Mouse (Mus musculus) heart, adult 2 months (tissue): ENCODE data around the gene Crym.

Source experiments
- EP300 ChIP-seq: fragments of 200-500 bp; IDR thresholded peaks from 2 replicates; pipeline ENCODE4 v1.6.1; 2011; ENCODE audit warnings: low read depth, low read length, control low read depth; ENCODE audit not compliant: insufficient read depth
- POLR2A ChIP-seq: fragments of 200-500 bp; IDR thresholded peaks from 2 replicates; pipeline ENCODE4 v1.6.1; 2011; ENCODE audit warnings: mild to moderate bottlenecking, low read depth, low read length, control low read depth; ENCODE audit not compliant: insufficient read depth

DNA sequence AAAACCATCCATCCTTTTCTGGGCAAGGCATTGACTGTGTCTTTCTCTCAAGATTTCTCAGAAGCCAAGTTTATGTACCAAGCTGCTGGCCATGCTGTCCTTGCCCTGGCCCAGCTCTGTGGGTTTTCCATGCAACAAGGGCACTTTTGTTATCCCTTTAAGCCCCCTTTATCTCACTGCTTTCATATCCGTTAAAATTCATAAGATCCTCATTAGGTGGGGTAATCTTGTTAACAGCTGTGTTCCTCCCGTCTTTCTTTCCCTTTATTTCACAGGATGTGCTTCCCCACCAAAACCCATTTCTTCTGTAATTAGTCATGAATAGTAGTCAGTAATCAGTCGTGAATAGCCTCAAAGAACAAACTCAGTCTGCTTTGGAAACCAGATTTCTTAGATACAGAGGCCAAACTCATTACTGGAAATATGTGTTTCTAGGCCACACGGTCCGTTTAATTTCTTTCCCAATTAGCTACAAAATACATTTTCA lies 44.3 kb downstream of the Crym start:
- TF ChIP-seq EP300 = no peak
- no peak for TF ChIP-seq POLR2A
